Mouse (Mus musculus) intestine, postnatal 0 days (tissue): ENCODE measurements around the gene Vmn1r5. TPM values are rescaled to one million over a fixed set of nuclear protein-coding genes. Genes with fewer than 3 reads are reported as not detected.
"Not testable (repeated sequence)": the region's sequence is repeated elsewhere in the genome, so short reads cannot be mapped to it uniquely, and the experiment has no call there.

Experiments
- ATAC-seq: fragments of 200-750 bp; cut with Nextera tagmentation; 2 replicates; pipeline ENCODE4 v1.8.0; 2017; ENCODE audit warnings: mild to moderate bottlenecking, moderate TSS enrichment, moderate library complexity
- H3K27ac ChIP-seq: fragments of 300-500 bp; sonication (generic); 2 replicates; pipeline ENCODE4 v1.5.1; 2014; ENCODE audit warnings: mild to moderate bottlenecking, low read depth, low read length, moderate library complexity
- H3K27me3 ChIP-seq: fragments of 300-500 bp; sonication (generic); replicated peaks from 2 replicates; pipeline ENCODE4 v1.6.1; 2014; ENCODE audit warnings: low read length, mixed read lengths; ENCODE audit not compliant: control insufficient read depth, insufficient read depth
- H3K36me3 ChIP-seq: fragments of 300-500 bp; sonication (generic); 2 replicates; pipeline ENCODE4 v1.6.1; 2014; ENCODE audit warnings: mild to moderate bottlenecking, moderate library complexity; ENCODE audit not compliant: control insufficient read depth, insufficient read depth
- H3K4me1 ChIP-seq: fragments of 300-500 bp; sonication (generic); replicated peaks from 2 replicates; pipeline ENCODE4 v1.6.1; 2014; ENCODE audit warnings: antibody characterized with exemption, low read length, mixed read lengths; ENCODE audit not compliant: control insufficient read depth, insufficient read depth
- H3K4me2 ChIP-seq: fragments of 300-500 bp; sonication (generic); replicated peaks from 2 replicates; pipeline ENCODE4 v1.6.1; 2014; ENCODE audit warnings: low read depth, mild to moderate bottlenecking, moderate library complexity
- H3K4me3 ChIP-seq: fragments of 300-500 bp; sonication (generic); 2 replicates; pipeline ENCODE4 v1.5.1; 2014; ENCODE audit warnings: low read depth, low read length
- H3K9ac ChIP-seq: fragments of 300-500 bp; sonication (generic); 2 replicates; pipeline ENCODE4 v1.6.1; 2014; ENCODE audit warnings: mild to moderate bottlenecking, low read depth, low read length
- H3K9me3 ChIP-seq: fragments of 300-500 bp; sonication (generic); 2 replicates; pipeline ENCODE4 v1.6.1; 2016; ENCODE audit warnings: mixed run types; ENCODE audit not compliant: control insufficient read depth
- CTCF ChIP-seq: sonication (generic); IDR thresholded peaks from 2 replicates; pipeline ENCODE4 v1.5.1; 2016; ENCODE audit warnings: low read depth, mild to moderate bottlenecking, control low read depth, antibody characterized with exemption, moderate library complexity
- WGBS: fragments of 180-500 bp; shearing (Covaris S2); extraction: QIAGEN DNeasy Blood & Tissue Kit; methylation state at CpG from one replicate; pipeline ENCODE4 v1.1.7; 2014; 5-methylcytosine and 5-hydroxymethylcytosine counted together
- polyA plus RNA-seq: library from polyadenylated mRNA; unstranded; fragments of >200 nt; fragmentation: Nextera tagmentation; extraction: Ambion mirVana; gene quantifications from 2 replicates; pipeline ENCODE4 v1.2.1, GENCODE M21; 2015

Gene Vmn1r5
- polyA plus RNA-seq, 1 experiment from 2014 or later = not detected

DNA sequence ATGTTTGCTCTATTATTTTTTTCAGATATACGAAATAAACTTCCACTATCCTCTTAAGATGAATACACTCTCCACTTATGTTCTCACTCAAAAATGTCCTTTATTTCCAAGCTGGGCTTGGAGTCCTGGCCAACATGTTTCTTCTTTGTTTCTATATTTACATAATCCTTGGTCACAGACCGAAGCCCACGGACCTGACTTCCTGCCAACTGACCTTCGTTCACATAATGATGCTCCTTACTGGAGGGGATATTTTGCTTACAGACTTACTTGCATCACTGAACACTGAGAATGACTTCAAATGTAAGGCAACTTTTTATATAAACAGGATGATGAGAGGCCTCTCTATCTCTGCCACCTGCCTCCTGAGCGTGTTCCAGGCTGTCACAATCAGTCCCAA, 13.6 kb upstream of the Vmn1r5 start:
- no peaks in the 10 kb centered on the region for H3K4me1 ChIP-seq
- no peak overlapping the region for H3K4me3 ChIP-seq
- no peaks in the 10 kb centered on the region for H3K9me3 ChIP-seq
- TF ChIP-seq CTCF = no peak
- no peaks in the 10 kb centered on the region for H3K27me3 ChIP-seq
- no peak for ATAC-seq
- no peaks in the 10 kb centered on the region for H3K36me3 ChIP-seq
- H3K9ac ChIP-seq = no peak overlapping the region
- no peak overlapping the region for H3K4me2 ChIP-seq
- no peak overlapping the region for H3K27ac ChIP-seq
- 66% methylated on average over 5 of the region's 5 CpGs for WGBS

DNA sequence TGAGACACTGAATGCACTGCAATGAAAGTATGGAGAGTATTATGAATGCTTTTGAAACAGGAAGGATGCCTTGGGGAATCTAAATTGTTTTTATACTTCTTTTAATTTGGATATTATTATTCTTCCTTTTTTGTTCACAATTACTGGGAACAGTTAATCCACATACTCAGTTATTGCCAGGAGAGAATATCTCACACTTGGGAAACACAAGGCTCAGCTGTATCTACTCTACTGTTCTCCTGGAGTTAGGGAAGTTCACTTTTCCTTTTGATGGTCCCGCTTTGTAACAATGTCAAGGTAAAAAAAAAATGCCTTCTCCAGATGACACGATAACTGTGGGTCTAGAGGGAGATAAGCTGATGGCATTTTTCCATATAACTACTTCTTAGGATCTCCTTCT, 26.9 kb downstream of the Vmn1r5 start, which contains the start of gene Vmn1r6:
Gene Vmn1r6 (plus strand): TSS at position 301 of the 400 bp plus-strand sequence.
- no peak for ATAC-seq
- Histone ChIP-seq H3K36me3 (no peaks in the 10 kb centered on the region), H3K9ac (no peak within 1 kb of the TSS), H3K9me3 (no peaks in the 10 kb centered on the region), H3K27me3 (no peaks in the 10 kb centered on the region), H3K27ac (no peak within 1 kb of the TSS), H3K4me2 (no peak within 1 kb of the TSS), H3K4me3 (no peak within 1 kb of the TSS), H3K4me1 (no peaks in the 10 kb centered on the region)
- TF ChIP-seq CTCF = no peak
- WGBS = 80% methylated on average over 2 of the region's 2 CpGs

GRCm38 (mm10) chr6:57025224-57025623, 55.2 kb downstream of the Vmn1r5 start, which contains the start of gene Vmn1r7:
TSS of gene Vmn1r7 (minus strand) at chr6:57025324.
- not testable (repeated sequence) for H3K4me2 ChIP-seq, ATAC-seq, H3K4me1 ChIP-seq, H3K9ac ChIP-seq, H3K27me3 ChIP-seq, H3K36me3 ChIP-seq, H3K4me3 ChIP-seq, H3K9me3 ChIP-seq, H3K27ac ChIP-seq
- 86% methylated on average over 2 of the region's 2 CpGs for WGBS

DNA sequence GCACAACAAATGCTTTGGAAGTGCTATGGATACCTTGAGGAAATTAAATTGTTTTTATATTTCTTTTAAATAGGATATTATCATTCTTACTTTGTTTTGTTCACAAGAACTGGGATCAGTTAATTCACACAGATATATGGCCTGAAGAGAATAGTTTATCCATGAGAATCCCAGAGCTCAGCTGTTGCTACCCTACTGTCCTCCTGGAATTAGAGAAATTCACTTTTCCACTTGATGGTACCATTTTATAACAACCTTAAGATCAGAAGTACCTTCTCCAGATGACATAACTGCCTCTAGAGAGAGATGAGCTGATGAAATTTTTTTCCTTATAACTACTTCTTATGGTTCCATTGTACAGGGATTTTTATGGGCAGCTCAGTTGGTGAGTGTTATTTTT, 61.9 kb downstream of the Vmn1r5 start, which contains the start of gene Vmn1r8:
Gene Vmn1r8 (plus strand): TSS at position 301 of the 400 bp plus-strand sequence.
- H3K9me3 ChIP-seq = no peaks in the 10 kb centered on the region
- no peak within 1 kb of the TSS for H3K4me3 ChIP-seq
- H3K27ac ChIP-seq = no peak within 1 kb of the TSS
- no peak for ATAC-seq
- H3K27me3 ChIP-seq = no peaks in the 10 kb centered on the region
- TF ChIP-seq CTCF = no peak
- no peaks in the 10 kb centered on the region for H3K36me3 ChIP-seq
- no peak within 1 kb of the TSS for H3K9ac ChIP-seq
- no peaks in the 10 kb centered on the region for H3K4me1 ChIP-seq
- no peak within 1 kb of the TSS for H3K4me2 ChIP-seq

- WGBS = 83% methylated on average over 2 of the region's 2 CpGs
- no peak for ATAC-seq
- H3K27ac ChIP-seq = no peak overlapping the region
- H3K9me3 ChIP-seq = no peaks in the 10 kb centered on the region
- no peak overlapping the region for H3K4me3 ChIP-seq
- H3K27me3 ChIP-seq = no peaks in the 10 kb centered on the region
- no peak for TF ChIP-seq CTCF
- no peaks in the 10 kb centered on the region for H3K36me3 ChIP-seq
- H3K9ac ChIP-seq = no peak overlapping the region
- H3K4me1 ChIP-seq = no peaks in the 10 kb centered on the region
- no peak overlapping the region for H3K4me2 ChIP-seq
Observed at GRCm38 (mm10) chr6:57034674-57035073, 64.6 kb downstream of the Vmn1r5 start.

Other genes starting within 250 kb of the Vmn1r5 start
- 8.1 TPM in 2 replicates for gene Kbtbd2, start 172.5 kb upstream of the Vmn1r5 start, polyA plus RNA-seq
- 38.0 and 39.4 TPM in 2 replicates for gene Fkbp9, start 138.2 kb upstream of the Vmn1r5 start, polyA plus RNA-seq
- gene Nt5c3, start 46.3 kb upstream of the Vmn1r5 start, polyA plus RNA-seq = 43.6 and 44.7 TPM in 2 replicates
- 0.07 and 0.14 TPM in 2 replicates for gene Vmn1r4, start 46.3 kb upstream of the Vmn1r5 start, polyA plus RNA-seq
- gene Vmn1r6, start 27.0 kb downstream of the Vmn1r5 start, polyA plus RNA-seq = not detected in 2 replicates
- not detected in 2 replicates for gene Vmn1r7, start 55.1 kb downstream of the Vmn1r5 start, polyA plus RNA-seq
- gene Vmn1r8, start 62.0 kb downstream of the Vmn1r5 start, polyA plus RNA-seq = not detected in 2 replicates
- not detected in 2 replicates for gene Vmn1r9, start 96.5 kb downstream of the Vmn1r5 start, polyA plus RNA-seq
- gene Vmn1r10, start 139.2 kb downstream of the Vmn1r5 start, polyA plus RNA-seq = not detected in 2 replicates
- gene Vmn1r11, start 163.2 kb downstream of the Vmn1r5 start, polyA plus RNA-seq = not detected in 2 replicates
- not detected in 2 replicates for gene Vmn1r12, start 186.6 kb downstream of the Vmn1r5 start, polyA plus RNA-seq
- not detected in 2 replicates for gene Vmn1r13, start 233.0 kb downstream of the Vmn1r5 start, polyA plus RNA-seq